Mouse (Mus musculus): Measurements from ENCODE around the gene Ankrd13a. TPM values are rescaled to one million over a fixed set of nuclear protein-coding genes. Genes with fewer than 3 reads are reported as not detected.
A peak's percentile ranks its signal among the peaks of the same experiment; 100 is the strongest.

Ankrd13a gene
- 50.1 and 54.0 TPM in 2 replicates for polyA plus RNA-seq (2016; fragmentation: Nextera tagmentation; extraction: Ambion mirVana)

DNA sequence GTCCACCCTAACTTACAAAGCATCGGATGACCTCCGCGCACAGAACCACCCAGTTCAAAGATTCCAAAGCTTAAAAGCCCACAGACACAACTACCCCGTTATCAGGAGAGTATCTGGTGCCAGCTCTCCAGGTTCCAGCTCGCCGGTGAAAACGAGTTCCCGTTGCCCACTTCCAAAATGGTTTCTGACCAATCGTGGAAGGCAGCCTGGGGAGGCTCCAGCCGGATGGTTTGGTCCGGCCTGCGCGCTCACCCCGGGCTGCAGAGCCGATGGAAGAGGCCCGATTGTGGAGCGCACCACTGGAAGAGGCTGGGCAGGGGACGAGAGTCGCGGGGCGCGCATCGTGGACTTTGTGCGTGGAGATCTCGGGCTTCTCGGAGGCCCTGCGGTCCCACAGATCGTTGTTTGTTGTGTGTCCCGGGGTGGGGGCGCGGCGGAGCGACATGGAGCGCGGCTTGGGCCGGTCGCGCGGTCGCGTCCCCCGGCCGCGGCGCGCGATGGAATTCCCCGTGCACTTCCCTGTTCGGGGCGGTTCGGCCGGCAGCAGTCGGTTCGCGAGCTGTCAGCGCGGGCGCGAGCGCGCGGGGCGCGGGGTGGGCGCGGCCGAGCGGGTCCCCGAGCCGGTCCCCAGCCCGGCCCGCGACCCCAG is at the start of gene Ankrd13a:
TSS of gene Ankrd13a (plus strand) at position 275 of the 649 bp plus-strand sequence.
- no peaks in the 10 kb centered on the region for H3K27me3 ChIP-seq (ENCODE audit: low read depth, poor library complexity, severe bottlenecking)
- no peaks in the 10 kb centered on the region for H3K9me3 ChIP-seq (replicated peaks)
- H3K36me3 ChIP-seq, result no peaks in the 10 kb centered on the region
- peak within 1 kb of the TSS; percentile 99 for H3K27ac ChIP-seq (replicated peaks)
- peaks cover 50% of the 10 kb centered on the region for H3K4me1 ChIP-seq
- WGBS, result under 1% methylated on average over 60 of the region's 73 CpGs
- peak within 1 kb of the TSS; percentile 100 for H3K4me3 ChIP-seq
- peak; percentile 91 for DNase-seq (ENCODE audit: low spot score)

DNA sequence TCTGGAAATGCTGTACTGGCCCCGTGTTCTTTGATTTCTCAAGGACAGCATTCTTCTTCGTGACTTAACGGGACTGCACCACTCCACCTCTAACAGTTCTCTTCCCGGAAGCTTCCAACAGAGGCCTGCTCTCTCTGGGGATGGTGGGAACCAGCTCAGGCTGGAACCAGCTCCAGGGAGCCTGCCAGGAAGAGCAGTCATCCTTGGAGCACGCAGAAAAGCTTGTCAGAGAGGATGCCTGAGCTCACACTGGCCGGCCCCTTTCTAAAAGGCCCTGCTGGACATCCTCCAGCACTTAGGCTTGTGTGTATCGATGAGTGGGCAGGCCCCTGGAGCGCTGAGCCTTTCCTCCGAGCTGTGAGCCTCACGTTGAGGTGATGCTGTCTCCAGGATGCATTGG is 46.3 kb upstream of the Ankrd13a start:
- Histone ChIP-seq H3K9me3 (replicated peaks) (0 out of 2 replicates have a peak, but pooled peaks cover 8% of the 10 kb centered on the region), H3K27me3 (ENCODE audit: low read depth, poor library complexity, severe bottlenecking) (no peaks in the 10 kb centered on the region), H3K27ac (replicated peaks) (no peak overlapping the region), H3K36me3 (peaks cover 81% of the 10 kb centered on the region), H3K4me1 (no peaks in the 10 kb centered on the region), H3K4me3 (no peak overlapping the region)
- 89% methylated on average over 10 of the region's 10 CpGs for WGBS
- DNase-seq (ENCODE audit: low spot score), result no peak

DNA sequence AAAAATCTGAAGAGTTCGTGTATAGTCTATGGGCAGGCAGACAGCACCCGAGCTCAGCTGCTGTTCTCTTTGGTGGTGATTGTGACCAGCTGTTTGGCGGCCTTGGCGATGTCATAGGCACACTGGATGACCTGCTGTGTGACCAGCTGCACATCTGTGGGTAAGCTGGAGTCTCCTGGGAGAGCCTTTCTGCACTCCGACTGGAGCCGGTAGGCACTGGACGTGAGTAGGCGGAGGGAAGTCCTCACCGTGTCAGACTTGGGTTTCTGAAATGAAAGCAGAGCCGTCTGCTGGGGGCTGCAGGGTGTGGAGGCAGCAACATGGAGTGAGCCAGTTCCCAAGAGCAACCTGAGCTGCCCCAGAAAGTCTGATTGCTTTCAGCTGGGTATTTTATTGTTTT is 44.3 kb upstream of the Ankrd13a start:
- H3K27ac ChIP-seq (replicated peaks), result no peak overlapping the region
- no peaks in the 10 kb centered on the region for H3K9me3 ChIP-seq (replicated peaks)
- no peaks in the 10 kb centered on the region for H3K27me3 ChIP-seq (ENCODE audit: low read depth, poor library complexity, severe bottlenecking)
- DNase-seq (ENCODE audit: low spot score), result peak; percentile 20
- peaks cover 83% of the 10 kb centered on the region for H3K36me3 ChIP-seq
- 76% methylated on average over 10 of the region's 10 CpGs for WGBS
- no peaks in the 10 kb centered on the region for H3K4me1 ChIP-seq
- H3K4me3 ChIP-seq, result no peak overlapping the region

DNA sequence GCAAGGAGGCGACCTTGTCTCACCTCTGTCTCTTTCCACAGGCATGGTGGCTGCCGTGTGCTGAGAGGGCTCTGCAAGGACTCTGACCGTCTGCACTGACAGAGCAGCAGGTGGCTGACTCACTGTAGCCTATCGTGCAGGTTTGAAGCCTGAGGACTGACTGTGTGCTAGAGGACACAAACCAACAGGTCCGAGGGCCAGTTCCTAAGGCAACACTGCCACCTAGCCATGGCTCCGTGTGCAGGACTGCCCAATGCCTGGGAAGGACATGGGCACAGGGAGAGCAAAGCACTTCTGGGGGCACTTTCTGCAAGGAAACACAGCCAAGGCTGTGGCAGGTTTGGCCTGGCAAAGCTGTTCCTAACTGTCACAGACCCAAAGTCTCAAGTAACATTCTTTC is 43.0 kb upstream of the Ankrd13a start:
- Histone ChIP-seq H3K36me3 (peaks cover 84% of the 10 kb centered on the region), H3K27me3 (ENCODE audit: low read depth, poor library complexity, severe bottlenecking) (no peaks in the 10 kb centered on the region), H3K4me1 (no peaks in the 10 kb centered on the region), H3K9me3 (replicated peaks) (no peaks in the 10 kb centered on the region), H3K4me3 (no peak overlapping the region), H3K27ac (replicated peaks) (no peak overlapping the region)
- 70% methylated on average over 6 of the region's 6 CpGs for WGBS
- no peak for DNase-seq (ENCODE audit: low spot score)

DNA sequence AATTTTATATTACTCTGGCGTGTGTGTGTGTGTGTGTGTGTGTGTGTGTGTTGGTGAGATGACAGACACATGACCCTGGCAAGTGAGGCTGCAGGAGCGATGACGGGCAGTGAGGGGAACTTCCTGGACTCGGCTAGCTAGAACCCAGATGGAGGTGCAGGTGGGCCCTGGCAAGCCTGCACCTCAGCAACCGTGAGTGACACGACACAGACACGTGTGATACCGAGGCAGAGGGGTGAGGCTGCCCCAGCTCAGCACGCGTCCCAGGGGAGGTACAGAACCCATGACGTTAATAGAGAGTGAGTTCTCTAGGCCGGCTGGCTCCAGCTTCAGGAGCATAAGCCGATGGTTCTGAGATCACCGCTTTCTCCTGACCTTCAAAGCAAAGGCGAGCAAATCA is 42.5 kb upstream of the Ankrd13a start:
- H3K9me3 ChIP-seq (replicated peaks), result no peaks in the 10 kb centered on the region
- no peak for DNase-seq (ENCODE audit: low spot score)
- WGBS, result 93% methylated on average over 15 of the region's 15 CpGs
- H3K27me3 ChIP-seq (ENCODE audit: low read depth, poor library complexity, severe bottlenecking), result no peaks in the 10 kb centered on the region
- H3K36me3 ChIP-seq, result peaks cover 89% of the 10 kb centered on the region
- H3K27ac ChIP-seq (replicated peaks), result no peak overlapping the region
- no peak overlapping the region for H3K4me3 ChIP-seq
- no peaks in the 10 kb centered on the region for H3K4me1 ChIP-seq

DNA sequence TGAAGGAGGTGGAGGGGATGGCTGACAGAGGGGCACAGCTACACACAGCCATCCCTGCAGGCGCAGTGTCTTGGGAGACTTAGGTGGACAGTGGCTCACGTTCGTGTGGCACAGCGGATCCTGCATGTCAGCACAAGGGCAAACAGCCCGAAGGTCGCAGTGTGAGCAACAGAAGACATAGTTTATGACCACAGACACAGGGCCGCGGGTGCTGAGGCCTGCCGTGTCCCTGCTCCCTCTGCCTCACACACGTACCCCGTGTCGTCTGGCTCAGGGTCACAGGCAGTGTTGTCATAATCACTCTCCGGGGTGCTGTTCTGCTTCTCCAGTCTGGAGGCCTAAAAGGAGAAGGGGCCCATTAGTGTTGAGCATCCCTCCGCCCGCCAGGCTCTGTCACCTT is 40.9 kb upstream of the Ankrd13a start:
- peaks cover 91% of the 10 kb centered on the region for H3K36me3 ChIP-seq
- no peak overlapping the region for H3K27ac ChIP-seq (replicated peaks)
- H3K27me3 ChIP-seq (ENCODE audit: low read depth, poor library complexity, severe bottlenecking), result no peaks in the 10 kb centered on the region

DNA sequence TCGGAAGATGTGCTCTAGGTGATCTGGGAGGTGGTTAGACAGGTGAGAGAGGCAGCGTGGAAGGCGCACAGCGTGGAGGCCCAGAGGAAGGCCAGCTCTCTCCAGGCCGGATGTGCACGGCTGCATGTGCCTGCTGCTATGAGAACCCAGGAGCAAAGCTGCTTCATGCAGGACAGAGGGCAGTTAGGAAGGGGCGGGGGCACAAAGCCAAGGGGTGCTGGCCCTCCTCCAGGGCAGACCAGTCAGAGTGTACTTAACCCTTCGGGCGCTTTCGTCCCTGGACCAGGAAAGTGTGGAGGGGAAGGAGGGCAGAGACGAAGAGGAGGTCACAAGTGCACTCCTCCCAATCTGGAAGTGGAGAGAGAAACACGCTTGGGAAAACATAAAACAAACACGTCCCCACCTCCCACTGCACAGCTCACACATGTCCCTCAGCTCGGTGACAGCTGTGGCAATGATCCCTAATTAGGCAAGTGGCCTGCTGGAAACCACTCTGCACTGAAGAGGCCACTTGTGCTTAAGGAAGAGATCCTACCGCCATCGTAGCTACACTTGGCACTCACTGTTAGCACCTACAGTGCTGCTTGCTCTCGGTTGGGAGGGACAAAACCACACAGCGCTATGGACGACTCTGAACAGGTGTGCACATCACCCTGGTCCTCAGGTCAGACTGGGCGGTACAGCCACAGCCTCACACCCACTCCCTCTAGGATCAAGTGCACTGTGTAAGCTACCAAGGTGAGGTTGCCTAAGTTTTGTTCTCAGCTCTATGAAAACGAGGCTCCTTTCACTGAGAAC is 37.2 kb upstream of the Ankrd13a start:
- no peak overlapping the region for H3K27ac ChIP-seq (replicated peaks)
- peaks cover 89% of the 10 kb centered on the region for H3K36me3 ChIP-seq
- H3K27me3 ChIP-seq (ENCODE audit: low read depth, poor library complexity, severe bottlenecking), result no peaks in the 10 kb centered on the region
- no peak for DNase-seq (ENCODE audit: low spot score)
- no peaks in the 10 kb centered on the region for H3K4me1 ChIP-seq
- 90% methylated on average over 21 of the region's 21 CpGs for WGBS
- no peaks in the 10 kb centered on the region for H3K9me3 ChIP-seq (replicated peaks)
- H3K4me3 ChIP-seq, result no peak overlapping the region

More for the DNA sequence above, 40.9 kb upstream of the Ankrd13a start:
- Histone ChIP-seq H3K4me3 (no peak overlapping the region), H3K4me1 (no peaks in the 10 kb centered on the region), H3K9me3 (replicated peaks) (no peaks in the 10 kb centered on the region)
- WGBS, result 94% methylated on average over 15 of the region's 15 CpGs
- DNase-seq (ENCODE audit: low spot score), result no peak

DNA sequence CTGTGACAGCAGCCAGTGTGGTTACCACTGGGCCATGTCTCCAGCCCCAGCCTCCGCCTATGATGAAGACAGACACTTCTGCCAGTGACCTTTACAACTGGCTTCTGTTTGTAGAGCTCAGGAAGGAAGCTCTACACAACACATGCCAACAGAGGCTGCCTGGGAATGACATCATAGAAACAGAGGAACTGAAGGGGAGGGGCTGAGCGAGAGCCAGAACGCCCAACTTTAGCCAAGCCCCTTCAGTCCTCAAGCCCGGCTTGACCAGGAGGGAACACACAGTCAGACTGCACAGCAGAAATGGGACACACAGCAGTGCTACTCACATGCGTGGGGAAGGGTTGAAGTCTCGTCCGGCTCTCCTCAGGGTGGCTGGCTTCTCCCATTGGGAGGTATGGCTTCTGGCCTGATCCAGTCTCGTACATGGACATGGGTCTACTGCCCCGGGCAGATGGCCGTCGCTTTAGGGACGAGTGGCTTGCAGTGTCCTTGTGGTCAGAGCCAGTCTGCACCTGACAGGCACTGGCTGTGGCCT is 35.7 kb upstream of the Ankrd13a start:
- no peaks in the 10 kb centered on the region for H3K27me3 ChIP-seq (ENCODE audit: low read depth, poor library complexity, severe bottlenecking)
- WGBS, result 89% methylated on average over 12 of the region's 12 CpGs
- H3K4me1 ChIP-seq, result no peaks in the 10 kb centered on the region
- peaks cover 91% of the 10 kb centered on the region for H3K36me3 ChIP-seq
- H3K27ac ChIP-seq (replicated peaks), result no peak overlapping the region
- DNase-seq (ENCODE audit: low spot score), result no peak
- H3K9me3 ChIP-seq (replicated peaks), result no peaks in the 10 kb centered on the region
- H3K4me3 ChIP-seq, result no peak overlapping the region

DNA sequence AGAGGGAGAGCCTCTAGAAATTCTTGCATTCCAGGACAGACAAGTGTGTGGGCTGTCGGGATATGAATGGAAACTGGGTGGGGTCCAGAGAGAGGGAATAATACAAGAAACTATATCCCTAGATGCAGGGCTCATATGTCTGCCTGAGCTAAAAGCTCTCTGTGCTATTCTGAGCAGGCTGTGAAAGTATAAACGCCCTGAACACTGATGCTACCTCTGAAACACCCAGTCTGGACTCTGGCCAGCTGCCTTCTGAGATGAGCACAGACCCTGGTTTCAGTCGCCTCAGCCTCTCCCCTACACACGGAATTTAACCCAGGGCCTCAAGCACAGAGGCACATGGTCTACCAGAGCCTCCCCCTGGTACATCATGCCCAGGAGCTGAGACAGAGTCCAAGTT is 33.9 kb upstream of the Ankrd13a start:
- Histone ChIP-seq H3K36me3 (peaks cover 96% of the 10 kb centered on the region), H3K4me3 (no peak overlapping the region), H3K9me3 (replicated peaks) (no peaks in the 10 kb centered on the region), H3K27me3 (ENCODE audit: low read depth, poor library complexity, severe bottlenecking) (no peaks in the 10 kb centered on the region), H3K4me1 (no peaks in the 10 kb centered on the region), H3K27ac (replicated peaks) (no peak overlapping the region)
- 88% methylated on average over 4 of the region's 4 CpGs for WGBS
- DNase-seq (ENCODE audit: low spot score), result no peak

DNA sequence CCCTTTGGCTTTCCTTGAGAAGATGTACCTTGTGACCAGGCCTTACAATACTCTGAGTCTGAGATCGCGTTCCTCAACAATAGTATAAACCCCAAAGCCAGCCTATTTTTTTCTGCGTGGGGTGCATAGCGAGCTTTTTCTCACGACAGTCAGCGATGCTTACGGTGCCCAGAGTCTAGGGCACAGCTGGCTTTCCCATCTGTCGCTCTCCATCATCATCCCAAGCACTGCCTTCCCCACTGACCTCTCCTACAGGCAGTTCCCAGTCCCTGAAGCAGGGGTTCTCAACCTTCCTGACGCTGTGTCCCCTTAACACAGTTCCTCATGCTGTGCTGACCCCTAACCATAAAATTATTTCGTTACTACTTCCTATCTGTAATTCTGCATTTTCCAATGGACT is 31.9 kb upstream of the Ankrd13a start:
- Histone ChIP-seq H3K4me1 (no peaks in the 10 kb centered on the region), H3K9me3 (replicated peaks) (no peaks in the 10 kb centered on the region), H3K36me3 (peaks cover 94% of the 10 kb centered on the region), H3K27me3 (ENCODE audit: low read depth, poor library complexity, severe bottlenecking) (no peaks in the 10 kb centered on the region), H3K27ac (replicated peaks) (no peak overlapping the region), H3K4me3 (no peak overlapping the region)
- WGBS, result 97% methylated on average over 10 of the region's 10 CpGs
- no peak for DNase-seq (ENCODE audit: low spot score)

DNA sequence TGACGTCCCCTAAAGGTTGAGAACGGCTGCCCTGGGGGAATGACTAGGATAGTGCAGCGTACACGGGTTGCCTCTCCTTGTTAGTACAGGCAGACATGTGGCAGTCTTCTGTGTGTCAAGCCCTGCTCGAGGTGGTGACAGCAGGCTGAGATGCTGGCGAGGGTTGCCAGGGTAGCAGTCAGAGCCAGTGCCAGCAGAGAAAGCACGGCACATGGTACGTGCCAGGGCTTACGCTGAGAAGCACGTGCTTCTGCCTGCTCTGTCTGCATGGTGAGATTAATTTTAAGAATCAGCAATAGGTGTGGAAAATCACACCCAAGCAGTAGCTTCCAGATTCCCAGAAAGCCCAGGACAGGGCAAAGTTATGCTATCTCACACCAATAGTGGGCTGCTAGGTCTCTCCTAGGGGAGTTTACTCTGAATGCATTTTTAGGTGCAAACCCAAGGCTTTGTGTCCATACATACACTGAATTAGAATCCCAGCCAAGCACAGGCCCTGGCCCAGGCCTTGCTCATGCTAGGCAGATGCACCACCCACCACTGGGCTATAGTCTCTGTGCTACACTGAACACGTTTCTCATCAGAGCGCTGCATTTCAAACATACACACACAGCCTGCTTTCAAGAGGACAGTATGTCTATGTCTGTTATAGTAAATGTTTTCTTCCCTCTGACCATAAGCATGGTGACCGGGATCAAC is 31.3 kb upstream of the Ankrd13a start:
- H3K4me1 ChIP-seq, result no peaks in the 10 kb centered on the region
- no peaks in the 10 kb centered on the region for H3K9me3 ChIP-seq (replicated peaks)
- H3K27me3 ChIP-seq (ENCODE audit: low read depth, poor library complexity, severe bottlenecking), result no peaks in the 10 kb centered on the region
- peaks cover 94% of the 10 kb centered on the region for H3K36me3 ChIP-seq
- H3K27ac ChIP-seq (replicated peaks), result no peak overlapping the region
- 94% methylated on average over 13 of the region's 13 CpGs for WGBS
- H3K4me3 ChIP-seq, result no peak overlapping the region
- DNase-seq (ENCODE audit: low spot score), result no peak

DNA sequence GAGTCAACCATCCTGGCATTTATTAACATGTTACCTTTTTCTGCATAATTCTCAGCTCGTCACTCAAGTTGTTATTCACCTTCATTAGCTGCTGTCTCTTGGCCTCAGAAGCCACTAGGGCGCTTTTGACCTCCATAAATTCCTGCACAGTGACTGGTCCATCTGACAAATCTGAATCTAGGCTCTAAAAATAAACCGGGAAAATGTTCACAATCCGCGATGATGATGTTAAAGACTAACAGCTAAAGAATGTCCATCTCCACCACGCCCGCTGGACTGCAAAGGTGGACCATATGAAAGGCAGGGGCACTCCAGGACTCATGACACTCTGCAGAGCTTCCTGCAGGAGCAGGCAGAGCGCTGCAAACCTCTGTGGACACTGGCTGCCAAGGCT is 30.8 kb upstream of the Ankrd13a start:
- H3K36me3 ChIP-seq, result peaks cover 94% of the 10 kb centered on the region
- no peaks in the 10 kb centered on the region for H3K9me3 ChIP-seq (replicated peaks)
- H3K4me1 ChIP-seq, result no peaks in the 10 kb centered on the region
- no peaks in the 10 kb centered on the region for H3K27me3 ChIP-seq (ENCODE audit: low read depth, poor library complexity, severe bottlenecking)
- WGBS, result 95% methylated on average over 8 of the region's 8 CpGs
- no peak for DNase-seq (ENCODE audit: low spot score)
- H3K4me3 ChIP-seq, result no peak overlapping the region
- no peak overlapping the region for H3K27ac ChIP-seq (replicated peaks)
